Mouse (Mus musculus) liver, embryonic 15.5 days (tissue): ENCODE results near the gene Ccdc186. TPM values are rescaled to one million over a fixed set of nuclear protein-coding genes. Genes with fewer than 3 reads are reported as not detected.
A peak's percentile ranks its signal among the peaks of the same experiment; 100 is the strongest.

Experiments used
- ATAC-seq: fragments of 200-750 bp; cut with Nextera tagmentation; 2 replicates; pipeline ENCODE4 v1.8.0; 2017; ENCODE audit warnings: moderate number of reproducible peaks, mild to moderate bottlenecking, moderate library complexity; ENCODE audit not compliant: insufficient read depth
- H3K27ac ChIP-seq: fragments of 300-500 bp; sonication (generic); replicated peaks from 2 replicates; pipeline ENCODE4 v1.5.1; 2015; ENCODE audit warnings: mild to moderate bottlenecking, inconsistent platforms
- H3K27me3 ChIP-seq: fragments of 300-500 bp; sonication (generic); 2 replicates; pipeline ENCODE4 v1.6.1; 2015; ENCODE audit warnings: mild to moderate bottlenecking, inconsistent platforms
- H3K36me3 ChIP-seq: fragments of 300-500 bp; sonication (generic); replicated peaks from 2 replicates; pipeline ENCODE4 v1.6.1; 2015; ENCODE audit warnings: moderate library complexity, mild to moderate bottlenecking, inconsistent platforms
- H3K4me1 ChIP-seq: fragments of 300-500 bp; sonication (generic); replicated peaks from 2 replicates; pipeline ENCODE4 v1.6.1; 2015; ENCODE audit warnings: inconsistent platforms
- H3K4me2 ChIP-seq: fragments of 300-500 bp; sonication (generic); 2 replicates; pipeline ENCODE4 v1.6.1; 2015; ENCODE audit warnings: moderate library complexity, mild to moderate bottlenecking, inconsistent platforms
- H3K4me3 ChIP-seq: fragments of 300-500 bp; sonication (generic); replicated peaks from 2 replicates; pipeline ENCODE4 v1.5.1; 2015; ENCODE audit warnings: mild to moderate bottlenecking, inconsistent platforms
- H3K9ac ChIP-seq: fragments of 300-500 bp; sonication (generic); 2 replicates; pipeline ENCODE4 v1.6.1; 2015; ENCODE audit warnings: moderate library complexity, mild to moderate bottlenecking, inconsistent platforms
- H3K9me3 ChIP-seq: fragments of 300-500 bp; sonication (generic); replicated peaks from 2 replicates; pipeline ENCODE4 v1.6.1; 2016; ENCODE audit warnings: inconsistent platforms
- WGBS: fragments of 180-500 bp; shearing (Covaris S2); methylation state at CpG from one replicate; pipeline ENCODE4 v1.1.7; 2015; ENCODE audit warnings: mixed read lengths; ENCODE audit not compliant: insufficient replicate concordance; 5-methylcytosine and 5-hydroxymethylcytosine counted together
- polyA plus RNA-seq: library from polyadenylated mRNA; unstranded; fragments of >200 nt; fragmentation: Nextera tagmentation; extraction: Ambion mirVana; gene quantifications from 2 replicates; pipeline ENCODE4 v1.2.1, GENCODE M21; 2015

The Ccdc186 gene
- polyA plus RNA-seq: 4.6 and 5.3 TPM in 2 replicates

- Histone ChIP-seq H3K27ac (peak within 1 kb of the TSS; percentile 86), H3K4me1 (peaks cover 37% of the 10 kb centered on the region), H3K9ac (peak within 1 kb of the TSS; percentile 92), H3K4me2 (peak within 1 kb of the TSS; percentile 72), H3K9me3 (no peaks in the 10 kb centered on the region), H3K36me3 (no peaks in the 10 kb centered on the region), H3K27me3 (peaks cover 32% of the 10 kb centered on the region), H3K4me3 (peak within 1 kb of the TSS; percentile 98)
- ATAC-seq: peak; percentile 90
- WGBS: under 1% methylated on average over 79 of the region's 79 CpGs
Observed at GRCm38 (mm10) chr19:56821798-56822447, at the start of gene Ccdc186. Ccdc186 (minus strand) TSS chr19:56822190.

DNA sequence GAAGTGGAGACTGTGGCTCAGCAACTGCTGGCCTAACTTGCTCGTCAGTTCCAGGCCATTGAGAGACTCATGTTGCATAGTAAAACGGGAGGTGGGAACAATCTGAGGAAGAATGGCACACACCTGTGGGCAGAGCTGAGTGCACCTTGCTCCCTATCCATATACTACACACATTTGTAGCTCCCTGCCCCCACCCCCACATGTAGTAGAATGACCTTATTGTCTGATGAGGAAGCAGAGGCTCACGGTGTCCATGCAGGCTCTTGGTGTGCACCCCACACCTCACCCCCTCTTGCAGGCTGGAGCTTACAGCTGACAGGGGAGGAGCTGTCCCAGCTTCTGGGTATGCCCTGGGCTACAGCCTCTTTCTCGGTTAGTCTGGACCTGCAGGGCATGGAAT lies 45.7 kb upstream of the Ccdc186 start:
- WGBS: 44% methylated on average over 4 of the region's 4 CpGs

GRCm38 (mm10) chr19:56856455-56856854 lies 34.5 kb upstream of the Ccdc186 start:
- Histone ChIP-seq H3K27ac (no peak overlapping the region), H3K4me1 (no peaks in the 10 kb centered on the region), H3K4me3 (no peak overlapping the region), H3K9ac (no peak overlapping the region), H3K36me3 (no peaks in the 10 kb centered on the region), H3K27me3 (no peaks in the 10 kb centered on the region), H3K4me2 (no peak overlapping the region), H3K9me3 (no peaks in the 10 kb centered on the region)
- WGBS: 47% methylated on average over 5 of the region's 5 CpGs
- ATAC-seq: no peak

More for the DNA sequence above, 45.7 kb upstream of the Ccdc186 start:
- no peak overlapping the region for H3K27ac ChIP-seq
- no peaks in the 10 kb centered on the region for H3K36me3 ChIP-seq
- no peaks in the 10 kb centered on the region for H3K4me1 ChIP-seq
- no peak overlapping the region for H3K4me3 ChIP-seq
- H3K9ac ChIP-seq: no peak overlapping the region
- H3K27me3 ChIP-seq: peaks cover 48% of the 10 kb centered on the region
- no peak overlapping the region for H3K4me2 ChIP-seq
- no peaks in the 10 kb centered on the region for H3K9me3 ChIP-seq
- no peak for ATAC-seq

- Histone ChIP-seq H3K4me1 (no peaks in the 10 kb centered on the region), H3K4me2 (no peak overlapping the region), H3K9ac (no peak overlapping the region), H3K36me3 (no peaks in the 10 kb centered on the region), H3K27ac (no peak overlapping the region), H3K4me3 (no peak overlapping the region), H3K9me3 (no peaks in the 10 kb centered on the region), H3K27me3 (no peaks in the 10 kb centered on the region)
- no peak for ATAC-seq
Observed at GRCm38 (mm10) chr19:56852590-56852989, 30.6 kb upstream of the Ccdc186 start.

- H3K27me3 ChIP-seq: no peaks in the 10 kb centered on the region
- no peaks in the 10 kb centered on the region for H3K36me3 ChIP-seq
- H3K4me1 ChIP-seq: no peaks in the 10 kb centered on the region
- no peak for ATAC-seq
- no peak overlapping the region for H3K4me3 ChIP-seq
- WGBS: 75% methylated on average over 12 of the region's 12 CpGs
- no peak overlapping the region for H3K9ac ChIP-seq
- no peaks in the 10 kb centered on the region for H3K9me3 ChIP-seq
- no peak overlapping the region for H3K4me2 ChIP-seq
- H3K27ac ChIP-seq: no peak overlapping the region
Observed at GRCm38 (mm10) chr19:56842974-56843373, 21.0 kb upstream of the Ccdc186 start.

DNA sequence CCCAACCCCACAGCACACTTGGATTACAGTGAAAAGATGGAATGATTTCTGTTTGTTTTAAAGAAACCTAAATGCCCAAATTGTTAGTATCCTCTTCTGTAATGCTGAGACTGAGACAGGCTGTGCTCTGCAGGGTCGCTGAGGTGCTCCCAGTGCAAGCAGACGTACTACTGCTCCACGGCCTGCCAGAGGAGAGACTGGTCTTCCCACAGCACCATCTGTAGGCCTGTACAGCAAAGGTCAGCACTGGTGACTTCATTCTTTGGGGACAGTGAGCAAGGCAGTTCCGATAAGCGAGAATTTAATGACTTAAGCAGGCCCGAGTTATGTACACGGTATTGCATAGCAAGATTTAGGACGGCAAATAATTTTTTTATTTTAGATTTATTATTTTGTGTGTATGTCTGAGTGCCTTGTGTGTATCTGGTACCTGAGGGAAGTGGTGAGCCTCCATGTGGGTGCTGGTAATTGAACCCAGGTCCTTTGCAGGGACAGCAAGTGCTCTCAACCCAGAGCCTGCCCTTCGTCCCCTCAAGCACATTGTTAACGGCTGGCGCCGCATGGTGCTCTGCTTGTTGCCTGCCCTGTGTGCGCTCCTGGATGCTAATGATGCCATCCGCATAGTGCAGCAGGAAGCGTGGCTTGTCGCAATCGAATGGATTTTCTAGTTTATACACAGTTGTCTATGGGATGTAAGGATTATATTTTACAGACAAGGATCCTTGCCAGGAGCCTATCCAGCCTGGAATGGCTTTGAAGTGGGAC lies 17.1 kb upstream of the Ccdc186 start:
- Histone ChIP-seq H3K36me3 (no peaks in the 10 kb centered on the region), H3K4me3 (no peak overlapping the region), H3K9ac (no peak overlapping the region), H3K27me3 (no peaks in the 10 kb centered on the region), H3K4me1 (no peaks in the 10 kb centered on the region), H3K4me2 (no peak overlapping the region), H3K9me3 (no peaks in the 10 kb centered on the region), H3K27ac (no peak overlapping the region)
- 70% methylated on average over 17 of the region's 17 CpGs for WGBS
- ATAC-seq: no peak

- H3K9ac ChIP-seq: no peak overlapping the region
- ATAC-seq: no peak
- no peaks in the 10 kb centered on the region for H3K36me3 ChIP-seq
- no peak overlapping the region for H3K4me2 ChIP-seq
- no peak overlapping the region for H3K27ac ChIP-seq
- no peaks in the 10 kb centered on the region for H3K4me1 ChIP-seq
- H3K9me3 ChIP-seq: no peaks in the 10 kb centered on the region
- H3K4me3 ChIP-seq: no peak overlapping the region
- 72% methylated on average over 9 of the region's 9 CpGs for WGBS
- H3K27me3 ChIP-seq: no peaks in the 10 kb centered on the region; the same call in 1 of the 2 replicates
Observed at GRCm38 (mm10) chr19:56835340-56835739, 13.3 kb upstream of the Ccdc186 start.

DNA sequence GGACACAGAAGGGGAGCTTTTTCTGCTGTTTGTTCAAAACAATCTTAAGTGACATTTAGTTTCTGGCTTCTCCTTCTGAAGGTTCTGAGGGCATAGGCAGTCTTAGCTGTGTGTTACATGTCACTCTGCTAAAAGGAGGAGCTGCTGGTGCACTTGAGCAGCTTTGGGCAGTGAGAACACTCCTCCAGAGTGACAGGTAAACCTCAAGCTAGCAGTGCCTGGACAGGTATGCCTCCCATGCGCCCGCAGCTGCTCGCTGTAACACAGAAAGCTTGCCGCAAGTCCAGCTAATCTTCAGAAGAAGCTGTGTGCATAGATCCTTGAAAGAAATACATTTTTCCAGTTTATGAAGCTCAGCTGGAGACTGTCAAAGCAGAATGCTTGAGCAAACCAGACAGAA lies 8.2 kb upstream of the Ccdc186 start:
- no peak overlapping the region for H3K27ac ChIP-seq
- no peak overlapping the region for H3K4me2 ChIP-seq
- no peak for ATAC-seq
- no peaks in the 10 kb centered on the region for H3K9me3 ChIP-seq
- 79% methylated on average over 4 of the region's 4 CpGs for WGBS
- 0 out of 2 replicates have a peak, but pooled peaks cover 4% of the 10 kb centered on the region for H3K4me1 ChIP-seq
- peaks cover 19% of the 10 kb centered on the region for H3K27me3 ChIP-seq
- no peak overlapping the region for H3K4me3 ChIP-seq
- H3K9ac ChIP-seq: no peak overlapping the region
- H3K36me3 ChIP-seq: no peaks in the 10 kb centered on the region

- WGBS: 69% methylated on average over 9 of the region's 9 CpGs
Observed at GRCm38 (mm10) chr19:56829267-56829666, 7.3 kb upstream of the Ccdc186 start.

GRCm38 (mm10) chr19:56828305-56828704 lies 6.3 kb upstream of the Ccdc186 start:
- no peaks in the 10 kb centered on the region for H3K9me3 ChIP-seq
- 77% methylated on average over 11 of the region's 11 CpGs for WGBS
- no peak for ATAC-seq
- H3K4me1 ChIP-seq: 0 out of 2 replicates have a peak, but pooled peaks cover 4% of the 10 kb centered on the region
- peaks cover 33% of the 10 kb centered on the region for H3K27me3 ChIP-seq
- H3K4me2 ChIP-seq: no peak overlapping the region
- H3K27ac ChIP-seq: no peak overlapping the region
- H3K36me3 ChIP-seq: no peaks in the 10 kb centered on the region
- no peak overlapping the region for H3K4me3 ChIP-seq
- H3K9ac ChIP-seq: no peak overlapping the region

More at GRCm38 (mm10) chr19:56829267-56829666, 7.3 kb upstream of the Ccdc186 start:
- Histone ChIP-seq H3K4me3 (no peak overlapping the region), H3K36me3 (no peaks in the 10 kb centered on the region), H3K4me2 (no peak overlapping the region), H3K27me3 (peaks cover 26% of the 10 kb centered on the region), H3K9me3 (no peaks in the 10 kb centered on the region), H3K9ac (no peak overlapping the region), H3K27ac (no peak overlapping the region), H3K4me1 (0 out of 2 replicates have a peak, but pooled peaks cover 4% of the 10 kb centered on the region)
- ATAC-seq: no peak

GRCm38 (mm10) chr19:56826047-56826631 lies 4.1 kb upstream of the Ccdc186 start, which contains the start of gene Tdrd1:
Tdrd1 (plus strand) TSS chr19:56826209.
- H3K4me2 ChIP-seq: peak within 1 kb of the TSS; percentile 32
- no peak within 1 kb of the TSS for H3K9ac ChIP-seq
- H3K36me3 ChIP-seq: no peaks in the 10 kb centered on the region
- H3K27ac ChIP-seq: no peak within 1 kb of the TSS
- peaks cover 37% of the 10 kb centered on the region for H3K27me3 ChIP-seq
- no peak for ATAC-seq
- WGBS: 50% methylated on average over 44 of the region's 44 CpGs
- H3K4me3 ChIP-seq: no peak within 1 kb of the TSS
- no peaks in the 10 kb centered on the region for H3K9me3 ChIP-seq
- H3K4me1 ChIP-seq: peaks cover 12% of the 10 kb centered on the region
